Mouse (Mus musculus): ENCODE results near the gene Scnm1.

- no peak for TF ChIP-seq POLR2A (IDR thresholded peaks at IDR 0.05; ENCODE audit: insufficient read depth, low read length)
- no peak for TF ChIP-seq CTCF (IDR thresholded peaks at IDR 0.05; ENCODE audit: low read depth, low read length)
- peak; percentile 77; the same call in 1 of the 2 replicates for TF ChIP-seq EP300 (IDR thresholded peaks at IDR 0.05; ENCODE audit: insufficient read depth, low read depth, low read length)
Measured at GRCm38 (mm10) chr3:95163419-95164255, 29.8 kb upstream of the Scnm1 start.

All from ES-Bruce4 (cell line).